Mouse (Mus musculus): ENCODE data around the gene Parp1.
"Not testable (repeated sequence)": the region's sequence is repeated elsewhere in the genome, so short reads cannot be mapped to it uniquely, and the experiment has no call there.

Gene Parp1

DNA sequence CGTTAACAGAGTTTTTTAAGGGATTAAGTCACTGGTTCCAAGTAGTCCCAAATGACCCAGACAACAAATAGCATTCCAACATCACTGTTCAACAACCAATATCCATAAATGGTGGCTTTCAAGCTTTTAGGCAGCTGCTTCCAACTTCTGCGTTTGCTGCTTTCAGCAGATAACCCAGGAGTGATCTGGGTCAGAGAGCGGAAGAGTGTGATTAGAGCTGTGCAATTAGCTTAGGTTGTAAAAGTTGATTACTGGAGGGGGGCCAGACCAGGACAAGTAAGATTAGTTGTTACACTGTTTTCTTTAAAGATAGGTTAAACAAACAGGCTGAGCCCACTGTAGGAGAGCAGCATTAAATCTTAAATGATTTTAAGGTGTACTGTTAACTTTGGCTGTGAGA lies 7.5 kb upstream of the Parp1 start:
- peak in 1 of 2 experiments; percentile 11 for DNase-seq

DNA sequence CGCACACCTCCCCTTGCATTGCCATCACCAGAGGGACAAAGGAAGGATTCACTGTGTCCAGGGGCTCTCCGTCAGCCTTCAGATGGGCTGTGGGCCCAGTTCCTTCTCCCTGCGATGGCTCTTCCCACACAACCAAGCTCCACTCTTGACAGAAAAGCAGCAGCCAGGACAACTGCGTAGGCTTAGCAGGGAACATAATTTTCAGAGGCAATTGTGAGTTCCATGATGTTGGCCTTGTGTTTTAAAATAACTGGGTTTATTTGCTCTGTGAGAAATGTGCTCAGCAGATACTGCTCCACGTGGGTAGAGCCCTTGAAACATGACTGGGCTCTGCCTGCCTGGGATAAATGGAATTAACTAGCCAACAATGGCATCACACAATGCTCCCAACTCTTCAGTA lies 3.8 kb upstream of the Parp1 start:
- DNase-seq: no peak

DNA sequence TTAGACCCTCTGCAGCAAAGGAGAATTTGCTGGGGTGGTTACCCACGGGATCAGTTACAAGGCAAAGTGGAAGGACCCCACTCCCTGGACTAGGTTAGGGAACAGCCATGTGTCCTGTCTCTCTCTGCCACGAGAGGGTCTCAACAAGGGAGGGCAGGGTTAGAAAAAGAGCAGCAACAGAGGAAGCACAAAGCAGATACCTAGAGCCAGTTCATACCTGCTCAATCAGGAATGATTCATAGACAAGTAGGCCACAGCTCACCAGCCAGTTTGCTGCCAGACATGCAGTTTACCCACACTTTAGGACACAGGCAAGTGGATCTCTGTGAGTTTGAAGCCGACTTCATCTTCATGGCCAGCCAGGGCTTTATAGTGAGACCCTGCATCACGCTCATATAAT lies 963 bp upstream of the Parp1 start:
- no peak for DNase-seq

DNA sequence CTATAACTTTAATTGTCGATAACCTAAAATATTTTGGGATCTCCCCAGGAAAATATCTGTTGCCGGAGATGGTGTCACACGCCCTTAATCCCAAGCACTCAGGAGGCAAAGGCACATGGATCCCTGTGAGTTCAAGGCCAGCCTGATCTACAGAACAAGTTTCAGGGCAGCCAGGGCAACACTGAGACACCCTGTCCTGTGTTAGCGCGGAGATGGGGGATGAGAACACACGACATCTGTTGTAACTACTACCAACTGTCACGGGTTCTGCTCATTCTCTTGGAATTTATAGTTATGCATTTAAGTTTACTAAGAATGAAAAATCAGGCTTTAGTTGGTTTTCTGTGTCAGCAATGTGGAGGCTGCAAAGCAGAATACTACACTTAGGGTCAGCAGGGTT lies 476 bp upstream of the Parp1 start:
- DNase-seq: no peak

DNA sequence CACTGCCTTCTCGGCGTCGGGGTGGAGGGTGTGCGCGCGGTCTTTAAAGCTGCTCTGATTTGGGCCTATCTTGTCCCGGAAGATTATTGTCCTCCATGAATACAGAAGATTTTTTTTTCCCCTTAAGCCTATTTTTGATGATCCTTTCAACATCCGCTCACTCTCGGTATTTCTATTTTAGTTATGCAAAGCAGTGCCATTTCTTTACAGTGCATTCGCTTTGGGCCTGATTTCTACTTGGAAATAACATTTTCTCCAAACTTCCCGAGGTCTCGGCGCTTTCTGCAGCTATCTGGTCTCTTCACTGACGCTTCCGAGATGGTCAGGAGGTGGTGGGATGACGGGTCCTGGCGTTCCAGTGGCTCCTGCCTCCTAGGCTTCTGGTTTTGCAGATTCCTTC lies 729 bp downstream of the Parp1 start:
- DNase-seq: no peak

DNA sequence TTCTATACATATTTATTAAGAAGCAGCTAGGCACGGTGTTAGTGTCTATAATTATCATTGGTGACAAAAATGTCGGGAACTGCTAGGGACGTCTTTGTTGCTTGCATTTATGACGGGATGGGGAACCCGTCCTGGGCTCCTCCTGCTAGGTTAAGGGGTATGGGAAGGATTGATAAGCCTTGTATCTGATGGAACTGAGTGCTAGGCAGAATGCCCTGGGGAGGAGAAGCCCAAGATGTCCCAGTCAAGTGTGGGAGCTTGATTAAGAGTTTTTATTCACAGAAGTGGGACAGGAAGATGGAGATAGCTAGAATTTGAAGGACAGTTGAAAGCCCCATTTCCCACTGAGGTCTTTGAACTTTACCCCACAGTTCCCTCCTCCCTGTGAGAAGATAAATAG lies 1.5 kb downstream of the Parp1 start:
- no peak for DNase-seq

DNA sequence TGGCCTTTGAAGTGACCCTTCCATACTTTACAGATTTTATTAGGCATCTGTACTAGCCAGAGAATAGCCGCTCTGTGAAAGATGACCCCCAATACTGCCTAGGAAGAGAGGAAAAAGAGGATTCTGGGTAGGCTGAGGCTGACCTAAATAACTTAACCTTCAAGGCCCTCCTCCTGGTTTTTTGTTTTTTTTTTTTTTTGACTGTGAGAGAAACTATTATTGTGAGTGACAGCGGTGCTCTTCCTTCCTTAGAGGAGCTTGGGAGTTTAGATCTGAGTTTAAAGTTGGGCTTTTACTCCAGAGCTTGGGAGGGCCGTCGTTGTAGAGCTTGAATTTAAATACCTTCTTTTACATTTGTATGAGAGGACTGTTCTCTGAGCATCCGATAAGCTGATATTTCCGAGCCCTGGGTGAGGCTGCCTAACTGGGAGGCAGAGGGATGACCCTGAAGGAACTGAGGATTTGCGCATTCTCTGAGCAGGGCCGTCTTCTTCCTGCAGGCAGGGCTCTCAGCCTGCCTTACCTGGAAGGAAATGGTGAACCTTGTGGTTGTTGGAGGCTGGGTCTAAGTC lies 2.4 kb downstream of the Parp1 start:
- DNase-seq: no peak

DNA sequence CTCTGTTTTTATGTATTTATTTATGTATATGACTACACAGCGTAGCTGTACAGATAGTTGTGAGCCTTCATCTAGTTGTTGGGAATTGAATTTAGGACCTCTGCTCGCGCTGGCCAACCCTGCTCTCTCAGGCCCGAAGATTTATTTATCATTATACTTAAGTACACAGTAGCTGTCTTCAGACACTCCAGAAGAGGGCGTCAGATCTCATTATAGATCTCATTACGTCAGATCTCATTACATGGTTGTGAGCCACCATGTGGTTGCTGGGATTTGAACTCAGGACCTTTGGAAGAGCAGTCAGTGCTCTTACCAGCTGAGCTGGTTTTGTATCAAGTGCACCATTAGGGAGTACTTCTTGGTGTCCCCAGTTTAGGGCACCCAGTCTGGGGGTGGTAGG lies 3.0 kb downstream of the Parp1 start:
- not testable (repeated sequence) for DNase-seq

DNA sequence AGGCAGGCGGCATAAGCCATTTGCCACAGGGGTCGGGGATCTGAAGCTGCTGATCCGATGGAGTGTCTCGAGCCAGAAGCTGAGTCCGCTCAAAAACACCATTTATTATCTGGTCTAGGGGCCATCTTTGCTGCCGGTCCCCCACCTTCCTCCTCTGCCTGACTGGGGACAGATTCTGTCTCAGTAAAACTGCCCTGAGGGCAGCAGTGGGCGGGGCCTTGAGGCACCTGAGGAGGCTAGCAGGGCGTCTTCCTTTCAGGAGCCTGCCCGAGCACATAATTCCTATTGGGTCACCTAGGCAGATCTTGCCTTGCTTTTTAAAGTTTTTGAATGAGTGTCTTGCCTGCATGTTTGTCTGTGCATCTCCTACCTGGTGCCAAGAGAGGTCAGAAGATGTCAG lies 3.4 kb downstream of the Parp1 start:
- peak in 1 of 2 experiments; percentile 18 for DNase-seq

DNA sequence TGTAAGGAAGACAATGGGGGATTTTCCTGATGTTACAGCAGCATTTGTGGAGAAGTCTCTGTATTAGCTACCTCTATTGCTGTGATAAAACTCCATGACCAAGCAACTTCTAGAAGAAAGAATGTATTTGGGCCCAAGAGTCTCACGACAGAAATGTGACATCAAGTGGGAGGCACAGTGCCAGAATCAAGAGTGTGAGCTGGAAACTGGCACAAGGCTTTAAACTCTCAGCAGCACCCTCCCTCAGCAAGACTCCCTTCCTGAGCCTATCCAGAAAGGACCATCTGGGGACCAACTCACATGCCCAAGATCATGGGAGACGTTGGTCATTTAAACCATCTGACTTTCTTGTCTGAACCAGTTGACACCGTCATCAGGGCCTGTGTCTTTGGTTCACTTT lies 7.8 kb downstream of the Parp1 start:
- DNase-seq: no peak

DNA sequence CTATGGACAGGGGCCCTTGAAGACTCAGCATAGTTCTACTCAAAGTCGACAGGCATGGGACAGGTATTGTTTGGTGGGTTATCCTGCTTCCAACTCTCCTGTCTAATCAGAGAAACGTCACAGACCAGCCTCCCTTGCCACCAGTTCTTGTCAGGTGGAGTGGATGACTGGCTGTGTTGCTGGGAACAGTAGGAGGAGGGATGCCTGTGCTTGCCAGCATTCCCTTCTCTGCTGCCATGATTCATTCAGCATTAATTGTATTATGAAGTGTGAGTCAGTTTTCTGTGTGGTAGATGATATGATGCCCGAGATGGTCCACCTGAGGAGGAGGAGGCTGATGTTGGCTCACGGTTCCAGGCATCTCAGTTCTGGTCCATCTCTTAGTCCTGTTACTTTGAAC lies 9.1 kb downstream of the Parp1 start:
- no peak for DNase-seq

DNA sequence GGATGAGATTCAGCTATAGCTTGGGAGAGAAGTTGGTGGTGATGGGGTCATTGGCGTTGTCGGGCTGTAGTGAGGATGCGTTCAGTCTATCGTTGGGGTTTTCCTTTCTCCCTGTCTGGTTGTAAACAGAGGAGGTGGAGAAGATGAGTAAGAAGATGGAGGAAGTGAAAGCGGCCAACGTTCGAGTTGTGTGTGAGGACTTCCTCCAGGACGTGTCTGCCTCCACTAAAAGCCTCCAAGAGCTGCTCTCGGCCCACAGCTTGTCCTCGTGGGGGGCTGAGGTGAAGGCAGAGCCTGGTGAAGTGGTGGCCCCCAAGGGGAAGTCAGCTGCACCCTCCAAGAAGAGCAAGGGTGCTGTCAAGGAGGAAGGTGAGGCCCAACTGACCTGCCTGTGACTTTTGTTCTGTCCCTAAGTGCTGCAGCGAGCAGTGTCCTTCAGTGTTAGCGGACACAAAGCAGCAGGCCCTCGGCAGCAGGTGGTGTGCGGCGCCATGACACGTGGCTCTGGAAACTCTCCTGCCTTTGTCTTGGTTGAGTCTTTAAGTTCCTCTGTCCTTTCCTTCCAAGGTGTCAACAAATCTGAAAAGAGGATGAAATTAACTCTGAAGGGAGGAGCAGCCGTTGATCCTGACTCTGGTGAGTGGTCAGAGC lies 19.2 kb downstream of the Parp1 start:
- DNase-seq: peak in 1 of 2 experiments; percentile 6

DNA sequence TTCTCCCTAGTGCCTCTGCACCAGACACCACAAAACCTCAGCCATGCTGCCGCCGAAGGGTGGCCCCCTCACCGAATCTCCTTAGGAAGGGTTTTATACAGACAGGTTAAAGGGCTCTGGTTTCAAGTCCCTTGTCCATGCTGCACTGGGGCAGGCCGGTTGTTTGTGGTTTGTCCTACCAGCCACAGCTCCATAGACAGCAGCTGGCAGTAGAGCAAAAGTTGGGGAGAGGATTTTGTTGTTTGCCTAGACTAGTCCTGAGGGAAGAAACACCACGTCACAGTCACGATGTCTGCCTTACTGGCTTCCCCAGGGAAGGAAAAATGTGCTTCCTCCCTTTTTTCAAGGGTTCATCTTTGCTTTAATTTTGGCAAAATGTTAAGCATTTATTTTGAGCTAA lies 31.9 kb downstream of the Parp1 start:
- no peak for DNase-seq

DNA sequence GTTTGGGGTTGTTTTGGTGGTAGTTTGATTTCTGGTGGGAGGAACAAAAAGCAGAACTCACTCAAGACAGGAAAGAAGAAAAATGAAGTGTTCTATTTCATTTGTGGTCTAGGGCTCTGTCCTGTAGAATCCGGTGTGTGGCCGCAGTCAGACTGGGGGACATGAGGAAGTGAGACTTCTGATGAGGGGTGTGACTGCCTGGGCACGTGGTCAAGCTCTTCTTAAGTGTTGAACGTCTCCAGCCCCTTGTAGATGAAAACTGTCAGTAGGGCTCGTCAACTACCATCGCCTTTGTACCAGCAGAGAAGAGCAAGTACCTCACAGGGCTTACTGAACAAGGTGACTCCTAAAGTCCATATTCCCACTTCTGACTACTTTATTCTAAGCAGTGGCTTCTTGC lies 33.1 kb downstream of the Parp1 start:
- DNase-seq: no peak

DNA sequence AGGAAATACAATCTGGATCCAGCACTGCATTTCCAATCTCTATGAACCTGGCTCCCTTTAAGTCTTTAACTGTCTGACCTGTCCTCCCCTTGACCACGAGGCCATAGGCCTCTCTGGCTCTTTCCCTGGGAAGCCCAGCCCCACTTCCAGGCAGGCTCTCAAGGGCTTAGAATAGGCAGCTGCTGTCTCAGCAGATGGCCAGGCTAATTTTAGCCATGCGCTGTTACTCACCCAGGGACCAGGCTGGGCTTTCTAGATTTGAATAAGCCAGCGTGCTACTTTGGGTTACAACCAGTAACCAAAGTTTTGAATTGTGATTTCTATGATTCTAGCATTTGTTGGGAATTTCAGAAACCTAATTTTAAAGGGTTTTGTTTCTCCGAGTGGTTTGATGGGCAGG lies 35.9 kb downstream of the Parp1 start:
- peak; percentile 22 to 32 for DNase-seq

DNA sequence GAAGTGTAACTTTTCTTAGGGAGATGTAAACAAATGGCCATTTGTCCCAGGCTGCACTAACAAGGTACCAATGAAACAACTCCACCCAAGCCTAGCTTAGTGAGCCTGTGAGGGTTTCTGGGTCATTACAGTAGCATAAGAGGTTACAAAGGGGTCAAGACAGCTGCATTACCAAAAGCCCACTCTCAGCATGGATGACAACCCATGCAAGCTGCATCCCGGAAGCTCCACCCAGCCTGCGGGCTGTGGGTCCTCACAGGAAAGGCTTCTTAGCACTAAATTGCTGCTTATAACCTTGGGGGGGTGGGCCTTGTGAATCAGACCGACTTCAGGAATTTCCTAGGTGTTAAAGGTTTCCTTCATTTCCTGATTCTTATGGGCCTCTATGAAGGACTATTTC lies 37.4 kb downstream of the Parp1 start:
- no peak for DNase-seq

DNA sequence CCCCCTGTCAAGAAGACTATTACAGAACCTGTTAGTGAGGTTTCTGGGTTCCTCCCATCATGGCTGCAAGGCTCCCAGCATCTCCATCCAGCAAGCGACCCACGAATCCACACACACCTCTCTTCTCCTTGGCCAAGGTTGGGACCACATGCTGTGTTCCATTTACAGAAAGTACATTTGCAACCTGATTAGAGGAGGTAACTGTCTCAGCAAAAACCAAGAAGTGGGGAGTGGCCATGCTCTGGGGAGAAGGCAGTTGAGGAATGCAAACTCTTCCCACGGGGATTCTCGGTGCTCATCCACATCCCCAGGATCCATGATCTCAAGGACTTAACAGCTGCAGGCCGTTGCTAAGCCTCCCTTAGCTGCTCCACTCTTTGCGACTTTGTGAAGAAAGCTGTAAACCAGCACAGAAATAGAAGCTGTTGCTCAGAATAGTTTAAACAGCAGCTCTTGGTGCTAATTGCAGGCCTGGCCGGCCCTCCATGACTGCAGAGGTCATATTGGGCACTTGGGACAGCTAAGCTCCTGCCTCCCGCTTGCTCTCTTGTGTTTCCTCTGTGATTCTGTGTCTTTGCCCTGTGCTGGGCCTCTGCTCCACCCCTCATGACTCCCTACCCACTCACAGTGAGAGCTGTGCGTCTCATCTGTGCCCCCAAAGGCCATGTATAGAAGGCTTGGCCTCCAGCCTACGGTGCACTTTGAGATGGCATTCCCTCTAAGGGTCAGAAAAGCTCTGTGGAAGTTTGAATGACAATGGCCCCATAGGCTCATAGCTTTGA lies 38.3 kb downstream of the Parp1 start:
- DNase-seq: no peak

DNA sequence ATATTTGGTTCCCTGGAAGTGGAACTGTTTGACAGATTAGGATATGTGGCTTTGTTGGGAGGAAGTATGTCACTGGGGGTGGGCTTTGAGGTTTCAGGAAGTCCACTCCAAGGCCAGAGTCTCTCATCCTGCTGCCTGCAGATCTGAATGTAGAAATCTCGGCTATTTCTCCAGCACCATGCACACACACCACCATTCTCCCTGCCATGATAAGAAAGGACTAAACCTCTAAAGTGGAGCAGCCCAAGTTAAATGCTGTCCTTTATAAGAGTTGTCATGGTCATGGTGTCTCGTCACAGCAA lies 38.8 kb downstream of the Parp1 start:
- DNase-seq: no peak

DNA sequence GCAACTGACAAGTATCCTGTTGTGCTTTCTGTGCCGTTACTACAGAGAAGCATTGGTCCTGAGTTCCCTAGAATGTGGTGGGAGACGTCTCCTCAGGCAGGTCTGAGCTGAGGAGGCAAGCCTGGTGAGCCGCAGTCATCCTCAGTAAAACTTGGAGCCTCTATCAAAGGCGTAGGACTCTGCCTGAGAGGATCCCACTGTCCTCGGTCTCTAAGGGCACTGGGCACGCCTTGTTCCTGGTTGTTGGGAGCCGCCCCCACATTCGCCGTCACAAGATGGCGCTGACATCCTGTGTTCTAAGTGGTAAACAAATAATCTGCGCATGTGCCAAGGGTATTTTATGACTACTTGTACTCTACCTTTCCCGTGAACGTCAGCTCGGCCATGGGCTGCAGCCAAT lies 43.1 kb downstream of the Parp1 start:
- not testable (repeated sequence) for DNase-seq

DNA sequence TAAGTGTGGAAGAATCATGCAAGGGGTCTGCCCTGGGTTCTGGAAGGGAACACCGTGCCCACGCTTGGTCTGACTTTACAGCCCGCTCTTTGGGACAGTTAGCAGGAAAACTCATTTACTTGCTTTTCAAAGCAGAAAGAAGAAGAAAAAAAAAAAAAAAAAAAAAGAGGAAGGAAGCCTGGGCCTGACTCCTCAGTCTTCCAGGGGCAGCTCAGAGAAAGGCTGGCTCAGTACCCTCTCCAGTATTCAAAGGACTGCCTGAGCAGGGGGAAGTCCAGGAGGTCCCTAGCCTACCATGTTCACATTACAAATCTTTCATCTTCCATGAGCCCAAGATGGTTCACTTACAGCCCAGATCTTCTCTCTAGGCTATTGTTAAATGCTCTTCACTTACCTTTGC lies 48.0 kb downstream of the Parp1 start:
- no peak for DNase-seq

DNA sequence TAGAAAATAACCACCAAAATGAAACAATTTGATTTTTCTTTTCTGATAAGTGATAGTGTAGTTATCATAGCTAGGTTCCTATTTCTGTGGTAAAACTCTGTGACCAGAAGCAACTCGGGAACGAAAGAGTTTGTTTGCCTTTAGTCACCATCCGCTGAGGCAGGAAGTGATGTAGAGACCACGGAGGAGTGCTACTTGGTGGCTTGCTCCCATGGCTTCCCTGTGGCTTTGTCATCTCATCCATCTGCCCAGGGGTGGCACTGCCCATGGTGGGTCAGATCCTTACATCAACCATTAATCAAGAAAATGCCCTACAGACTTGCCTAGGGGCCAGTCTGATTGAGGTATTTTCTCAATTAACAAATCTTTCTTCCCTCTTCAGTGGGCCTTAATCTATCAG lies 53.7 kb downstream of the Parp1 start:
- DNase-seq: no peak

DNA sequence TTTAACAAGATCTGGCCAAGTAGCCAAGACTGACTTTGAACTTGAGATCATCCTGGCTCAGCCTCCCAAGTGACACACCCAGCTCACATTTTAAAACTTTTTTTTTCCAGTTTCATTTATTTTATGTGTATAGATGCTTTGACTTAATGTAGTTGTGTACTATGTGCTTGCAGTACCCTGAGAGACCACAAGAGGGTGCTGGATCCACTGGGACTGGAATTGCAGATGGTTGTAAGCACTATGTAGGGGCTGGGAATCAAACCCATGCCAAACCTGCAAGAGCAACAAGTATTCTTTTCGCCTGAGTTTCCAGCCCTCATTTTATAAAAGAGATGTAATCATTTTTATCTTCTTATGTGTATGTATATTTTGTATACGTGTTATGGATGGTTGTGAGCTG lies 55.2 kb downstream of the Parp1 start:
- peak in 1 of 2 experiments; percentile 44 for DNase-seq

DNA sequence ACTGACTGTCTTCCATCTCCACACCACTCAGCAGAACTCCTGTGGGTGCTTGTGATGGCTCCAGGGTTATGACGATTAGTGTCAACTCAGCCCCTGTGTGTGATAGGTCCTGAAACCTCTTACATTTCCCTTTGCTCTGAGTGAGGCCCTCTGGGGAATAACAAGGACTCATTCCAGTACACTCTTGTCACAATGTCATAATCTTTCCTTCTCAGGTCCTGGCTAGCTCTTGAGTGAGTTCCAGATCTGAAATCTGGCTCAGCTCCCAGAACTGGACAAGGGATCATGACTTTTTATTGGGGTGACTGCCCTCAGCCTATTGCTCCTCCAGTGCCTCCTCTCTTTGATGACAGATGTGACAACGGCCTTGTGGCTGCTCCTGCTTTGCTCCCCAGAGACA lies 57.4 kb downstream of the Parp1 start:
- peak; percentile 60 to 68 for DNase-seq

DNA sequence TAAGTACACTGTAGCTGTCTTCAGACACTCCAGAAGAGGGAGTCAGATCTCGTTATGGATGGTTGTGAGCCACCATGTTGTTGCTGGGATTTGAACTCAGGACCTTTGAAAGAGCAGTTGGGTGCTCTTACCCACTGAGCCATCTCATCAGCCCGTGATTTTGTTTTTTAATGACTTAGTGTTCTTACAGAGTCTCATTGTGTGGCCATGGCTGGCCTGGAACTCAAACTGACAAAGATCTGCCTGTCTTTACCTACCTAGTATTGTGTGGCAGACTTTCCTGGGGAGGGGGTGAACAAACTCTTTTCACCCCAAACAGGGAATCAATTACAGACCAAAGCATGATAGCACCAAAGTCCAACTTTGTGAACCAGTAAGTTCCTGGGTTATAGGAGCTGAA lies 69.1 kb downstream of the Parp1 start:
- not testable (repeated sequence) for DNase-seq

All from kidney, postnatal 36 days (tissue).